In genomic region chr19:32018585-32018984, GRCm38 (mm10) we compare ENCODE assay signal across 14 mouse cellular contexts.
DNase-seq lines count a peak whose midpoint lies in the region; ATAC-seq and TF ChIP-seq lines count a peak whose summit lies in the region.
"Had no signal": no experiment of that assay in that cellular context is flagged by ENCODE, and none has a peak within 500 bp of the region (broad histone marks: within the 10 kb centered on the region; RNA-seq: fewer than 3 reads in every experiment).

No protein-coding gene starts in this region.

- TF ChIP-seq CTCF in heart, adult 2 months (IDR thresholded peaks at IDR 0.05), result no peak
- no peak for TF ChIP-seq CTCF in kidney, postnatal 0 days (IDR thresholded peaks at IDR 0.05; ENCODE audit: low read depth)

- H3K79me2 ChIP-seq in heart, adult 2 months (replicated peaks; ENCODE audit: control insufficient read depth, insufficient read depth, low read length), result no peaks in the 10 kb centered on the region

- peaks cover 24% of the 10 kb centered on the region for H3K4me1 ChIP-seq in heart, embryonic 10.5 days
- H3K4me1 ChIP-seq in heart, adult 2 months (ENCODE audit: control insufficient read depth, insufficient read depth, low read length), result no peaks in the 10 kb centered on the region
- no peaks in the 10 kb centered on the region for H3K4me1 ChIP-seq in kidney, postnatal 0 days (replicated peaks; ENCODE audit: insufficient read depth, low read length)
- H3K4me1 ChIP-seq in midbrain, embryonic 15.5 days, result no peaks in the 10 kb centered on the region
- H3K4me1 ChIP-seq: forebrain, embryonic 12.5 days; hindbrain, embryonic 10.5 days; midbrain, embryonic 13.5 days had no signal

- H3K27me3 ChIP-seq in heart, embryonic 10.5 days (ENCODE audit: insufficient read depth, poor library complexity, severe bottlenecking), result no peaks in the 10 kb centered on the region
- H3K27me3 ChIP-seq in heart, adult 2 months (ENCODE audit: control insufficient read depth, insufficient read depth, low read length), result no peaks in the 10 kb centered on the region
- H3K27me3 ChIP-seq in kidney, postnatal 0 days (ENCODE audit: insufficient read depth, low read length), result no peaks in the 10 kb centered on the region
- no peaks in the 10 kb centered on the region for H3K27me3 ChIP-seq in midbrain, embryonic 15.5 days (replicated peaks)
- H3K27me3 ChIP-seq: embryonic facial prominence, embryonic 12.5 days; forebrain, embryonic 12.5 days; liver, embryonic 13.5 days; midbrain, embryonic 13.5 days had no signal

- H3K9me3 ChIP-seq in heart, embryonic 10.5 days, result peaks cover 2% of the 10 kb centered on the region; the same call in 1 of the 2 replicates
- H3K9me3 ChIP-seq in kidney, postnatal 0 days (replicated peaks; ENCODE audit: low read length), result no peaks in the 10 kb centered on the region
- H3K9me3 ChIP-seq in midbrain, embryonic 15.5 days, result no peaks in the 10 kb centered on the region
- H3K9me3 ChIP-seq: embryonic facial prominence, embryonic 12.5 days; forebrain, embryonic 12.5 days; hindbrain, embryonic 10.5 days; liver, embryonic 13.5 days; midbrain, embryonic 13.5 days had no signal

- no peak overlapping the region for H3K9ac ChIP-seq in heart, adult 2 months (ENCODE audit: low read depth, low read length)
- no peak overlapping the region for H3K9ac ChIP-seq in kidney, postnatal 0 days (ENCODE audit: low read depth, low read length)
- H3K9ac ChIP-seq in midbrain, embryonic 15.5 days, result no peak overlapping the region
- H3K9ac ChIP-seq: embryonic facial prominence, embryonic 12.5 days; forebrain, embryonic 12.5 days; liver, embryonic 13.5 days; midbrain, embryonic 13.5 days had no signal

- ATAC-seq in kidney, postnatal 0 days (replicated peaks; ENCODE audit: low FRiP score, low read depth), result no peak
- ATAC-seq in midbrain, embryonic 15.5 days (replicated peaks), result no peak
- ATAC-seq: midbrain, embryonic 13.5 days had no signal

- TF ChIP-seq POLR2A in heart, adult 2 months (IDR thresholded peaks at IDR 0.05; ENCODE audit: insufficient read depth, low read depth, low read length), result no peak

- no peak for DNase-seq in heart, embryonic 10.5 days (ENCODE audit: low spot score)
- DNase-seq in heart, adult 2 months, result no peak
- DNase-seq in kidney, adult 9 months, result peak; percentile 14
- no peak for DNase-seq in kidney, adult 11 months
- peak; percentile 41 for DNase-seq in kidney, postnatal 0 days (ENCODE audit: low spot score)
- no peak for DNase-seq in layer of hippocampus, postnatal 14 days (ENCODE audit: low spot score in 2 of 2)
- DNase-seq: cerebellum, adult 2 months; liver, embryonic 13.5 days had no signal

- no peak overlapping the region for H3K4me2 ChIP-seq in kidney, postnatal 0 days (ENCODE audit: low read length)
- H3K4me2 ChIP-seq in midbrain, embryonic 15.5 days, result no peak overlapping the region
- H3K4me2 ChIP-seq: embryonic facial prominence, embryonic 12.5 days; forebrain, embryonic 12.5 days; liver, embryonic 13.5 days; midbrain, embryonic 13.5 days had no signal

- peaks cover 12% of the 10 kb centered on the region; the same call in 1 of the 2 replicates for H3K36me3 ChIP-seq in heart, embryonic 10.5 days
- H3K36me3 ChIP-seq in heart, adult 2 months (ENCODE audit: control insufficient read depth, insufficient read depth, low read length), result no peaks in the 10 kb centered on the region
- H3K36me3 ChIP-seq in kidney, postnatal 0 days (ENCODE audit: insufficient read depth, low read length), result peaks cover 6% of the 10 kb centered on the region; the same call in 1 of the 2 replicates
- no peaks in the 10 kb centered on the region for H3K36me3 ChIP-seq in midbrain, embryonic 15.5 days (replicated peaks)
- H3K36me3 ChIP-seq: embryonic facial prominence, embryonic 12.5 days; forebrain, embryonic 12.5 days; hindbrain, embryonic 10.5 days; liver, embryonic 13.5 days; midbrain, embryonic 13.5 days had no signal

- 53% methylated on average over 7 of the region's 7 CpGs for WGBS in heart, embryonic 10.5 days
- WGBS in heart, adult 2 months, result 43% methylated on average over 7 of the region's 7 CpGs
- WGBS in kidney, postnatal 0 days, result 32% methylated on average over 7 of the region's 7 CpGs
- WGBS in midbrain, embryonic 15.5 days, result 76% methylated on average over 7 of the region's 7 CpGs

- H3K27ac ChIP-seq in heart, embryonic 10.5 days, result peak overlapping the region; percentile 81
- H3K27ac ChIP-seq in heart, adult 2 months, result no peak overlapping the region
- peak overlapping the region; percentile 42; the same call in 1 of the 2 replicates for H3K27ac ChIP-seq in kidney, postnatal 0 days
- no peak overlapping the region for H3K27ac ChIP-seq in midbrain, embryonic 15.5 days
- H3K27ac ChIP-seq: embryonic facial prominence, embryonic 12.5 days; forebrain, embryonic 12.5 days; hindbrain, embryonic 10.5 days; left cerebral cortex, adult 2 months; liver, embryonic 13.5 days; midbrain, embryonic 13.5 days had no signal

- no peak overlapping the region for H3K4me3 ChIP-seq in heart, embryonic 10.5 days
- H3K4me3 ChIP-seq in heart, adult 2 months, result no peak overlapping the region
- no peak overlapping the region for H3K4me3 ChIP-seq in kidney, postnatal 0 days (replicated peaks; ENCODE audit: low read depth, low read length)
- H3K4me3 ChIP-seq in midbrain, embryonic 15.5 days, result no peak overlapping the region
- H3K4me3 ChIP-seq: embryonic facial prominence, embryonic 12.5 days; forebrain, embryonic 12.5 days; hindbrain, embryonic 10.5 days; left cerebral cortex, adult 2 months; liver, embryonic 13.5 days; midbrain, embryonic 13.5 days had no signal

- intact Hi-C loops in heart, adult 2 months (cut with DNase I), result no loop called here

- no peak for TF ChIP-seq EP300 in heart, adult 2 months (IDR thresholded peaks at IDR 0.05; ENCODE audit: insufficient read depth, low read depth, low read length)

Comparison
In these comparisons a context has a peak if more than half of its experiments do, and no peak if none do; other contexts are left out.
1. DNase-seq: peak in kidney, adult 9 months (single experiment) and kidney, postnatal 0 days (single experiment); none in heart, embryonic 10.5 days (single experiment), heart, adult 2 months (0 of 2), kidney, adult 11 months (single experiment) and layer of hippocampus, postnatal 14 days (0 of 2).
2. H3K27ac ChIP-seq: peak in heart, embryonic 10.5 days (single experiment) and kidney, postnatal 0 days (single experiment); none in heart, adult 2 months (single experiment) and midbrain, embryonic 15.5 days (single experiment).